Mouse (Mus musculus) gastrocnemius, postnatal 10 days (tissue): ENCODE measurements at regions not wholly inside any gene's neighbourhood (a gene's known extent, or its start where the extent isn't known, plus 50 kb on each side); places are given as distances from the start of the nearest gene placed in this dataset.
"Not testable (repeated sequence)": the region's sequence is repeated elsewhere in the genome, so short reads cannot be mapped to it uniquely, and the experiment has no call there.

Experiments used
- DNase-seq: peaks from one replicate; pipeline ENCODE4 v3.0.0; 2021; ENCODE audit warnings: mixed read lengths

DNA sequence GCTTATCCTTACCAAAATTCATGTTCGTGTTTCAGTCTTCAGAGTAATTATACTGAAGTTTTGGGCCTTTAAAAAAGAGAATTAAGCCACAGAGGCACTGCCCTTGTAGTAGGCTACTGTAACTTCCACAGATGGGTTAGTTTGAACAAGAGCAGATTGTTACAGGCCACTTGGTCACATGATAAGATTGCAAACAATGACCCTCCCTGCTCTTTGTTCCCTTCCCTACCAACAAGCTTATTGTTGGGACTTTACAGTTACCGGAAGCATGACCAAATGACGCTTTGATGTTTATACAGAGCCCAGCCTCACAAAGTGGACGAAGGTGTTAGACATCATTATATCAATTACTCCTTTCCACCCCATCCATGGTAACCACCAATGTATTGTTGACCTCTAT lies 63.9 kb upstream of the Galnt18 start:
- DNase-seq = no peak

DNA sequence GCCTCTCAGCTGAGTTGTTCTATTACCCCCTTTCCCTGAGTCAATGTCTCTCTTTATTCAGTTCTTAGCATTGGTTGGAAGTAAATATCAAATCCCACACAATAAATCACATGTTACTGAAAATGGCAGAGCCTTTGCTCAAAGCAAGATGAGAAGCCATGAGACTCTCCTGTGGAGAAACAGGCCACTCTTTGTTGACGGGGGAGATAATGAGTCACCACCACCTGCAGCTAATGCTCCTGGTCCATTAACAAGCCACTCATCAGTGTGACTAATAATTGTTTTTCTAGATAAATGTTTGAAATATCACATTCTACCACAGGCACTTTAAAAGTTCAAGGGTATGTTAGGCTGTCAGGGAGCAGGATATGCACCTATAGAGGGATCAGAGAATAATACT lies 61.0 kb upstream of the Galnt18 start:
- no peak for DNase-seq

DNA sequence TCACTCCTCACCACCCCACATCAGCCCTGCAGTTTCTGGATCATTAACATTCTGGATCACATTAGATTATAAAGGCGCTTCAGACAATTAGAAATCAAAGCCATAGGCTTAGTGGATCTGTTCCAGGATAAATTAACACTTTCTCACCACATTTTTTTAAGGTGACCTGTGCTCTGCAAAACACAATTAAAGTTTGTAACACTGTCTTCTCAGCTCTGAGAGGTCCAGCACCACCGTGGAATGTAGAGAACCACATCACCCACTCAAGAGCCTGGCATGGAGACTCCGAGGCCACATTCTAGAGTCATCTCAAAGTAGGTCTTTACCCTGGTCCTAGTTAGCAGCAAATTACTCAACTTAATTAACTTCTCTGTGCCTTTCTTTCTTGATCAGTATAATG lies 58.4 kb upstream of the Galnt18 start:
- DNase-seq = no peak

DNA sequence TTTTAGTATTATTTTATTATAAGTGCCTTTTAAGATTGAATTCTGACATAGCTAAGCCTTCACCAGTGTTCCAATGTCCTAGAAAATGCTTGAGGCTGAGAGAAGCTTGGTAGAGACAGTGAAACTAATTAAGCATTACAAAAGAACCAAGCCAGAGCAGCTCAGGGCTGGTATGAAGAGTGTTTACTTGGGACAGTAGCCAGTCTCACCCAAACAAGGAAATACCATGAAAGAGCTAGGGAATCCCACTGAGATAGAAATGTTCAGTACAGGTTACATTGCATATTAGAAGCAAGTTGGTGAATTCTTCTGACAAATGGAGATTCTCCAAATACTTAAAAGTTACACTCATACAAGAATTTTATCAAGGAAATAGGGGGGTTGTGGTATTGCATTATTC lies 54.6 kb upstream of the Galnt18 start:
- not testable (repeated sequence) for DNase-seq

DNA sequence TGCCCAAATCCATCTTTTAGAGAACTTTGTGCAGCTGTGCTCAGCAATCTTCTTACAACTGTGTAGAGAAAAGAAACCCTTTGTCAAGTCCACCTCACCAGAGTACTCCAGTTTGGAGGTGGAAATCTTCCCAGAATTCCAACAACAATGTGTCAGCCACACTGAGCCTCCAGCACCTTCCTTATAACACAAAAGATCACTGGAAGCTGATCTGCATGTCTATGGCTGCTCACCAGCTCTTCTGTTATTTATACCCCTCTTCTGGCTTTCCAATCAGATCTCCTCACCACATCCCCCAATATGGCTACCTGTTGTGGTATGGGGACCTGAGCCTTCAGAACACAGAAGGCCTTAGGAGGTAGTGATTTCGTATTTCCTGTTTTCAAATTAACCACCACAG lies 50.2 kb upstream of the Galnt18 start:
- DNase-seq = no peak
